Mouse (Mus musculus) adrenal gland, postnatal 10 days (tissue): Measurements from ENCODE around the gene Prr27. TPM values are rescaled to one million over a fixed set of nuclear protein-coding genes. Genes with fewer than 3 reads are reported as not detected.

Experiments used
- DNase-seq: peaks from one replicate; pipeline ENCODE4 v3.0.0; 2021; ENCODE audit warnings: mixed read lengths
- long read RNA-seq, 2 experiments: library from polyadenylated mRNA; stranded (forward); transcript quantifications; one replicate each; pipeline ENCODE4 v2.0.0; 2021
- total RNA-seq, 2 experiments: library from RNA; stranded (reverse); gene quantifications; 2 replicates each; pipeline ENCODE4 v1.2.3; 2021

Gene Prr27
- total RNA-seq, result not detected
- long read RNA-seq, experiment 1, result 0 reads
- long read RNA-seq, experiment 2, result 0 reads

GRCm38 (mm10) chr5:87825386-87825785, at the start of gene Prr27:
Gene Prr27, plus strand, starts transcription at chr5:87825686.
- DNase-seq, result no peak

GRCm38 (mm10) chr5:87782731-87783130, 42.8 kb upstream of the Prr27 start:
- no peak for DNase-seq

GRCm38 (mm10) chr5:87807782-87808181, 17.7 kb upstream of the Prr27 start, which contains the start of gene Csn1s2b:
Gene Csn1s2b, plus strand, starts transcription at chr5:87808082.
- no peak for DNase-seq

- no peak for DNase-seq
Observed at GRCm38 (mm10) chr5:87809253-87809652, 16.2 kb upstream of the Prr27 start.

- no peak for DNase-seq
Observed at GRCm38 (mm10) chr5:87855136-87855716, 29.7 kb downstream of the Prr27 start.

- peak; percentile 13 for DNase-seq
Observed at GRCm38 (mm10) chr5:87870084-87870483, 44.6 kb downstream of the Prr27 start.

GRCm38 (mm10) chr5:87871423-87871822, 45.9 kb downstream of the Prr27 start:
- DNase-seq, result peak; percentile 14

GRCm38 (mm10) chr5:87884729-87885128, 59.2 kb downstream of the Prr27 start, which contains the start of gene Odam:
Gene Odam, plus strand, starts transcription at chr5:87885029.
- no peak for DNase-seq

Other genes starting within 250 kb of the Prr27 start
- under 1 TPM in 1 of 2 experiments, not detected in 1; 0.84 TPM for gene Sult1e1, start 234.1 kb upstream of the Prr27 start, total RNA-seq
- gene Csn1s1, start 159.5 kb upstream of the Prr27 start, total RNA-seq, result not detected
- not detected for gene Csn2, start 126.1 kb upstream of the Prr27 start, total RNA-seq
- gene Csn1s2a, start 51.1 kb upstream of the Prr27 start, total RNA-seq, result not detected
- not detected for gene Csn1s2b, start 17.6 kb upstream of the Prr27 start, total RNA-seq
- not detected for gene Odam, start 59.3 kb downstream of the Prr27 start, total RNA-seq
- not detected for gene Csn3, start 99.9 kb downstream of the Prr27 start, total RNA-seq
- not detected for gene 2310003L06Rik, start 143.8 kb downstream of the Prr27 start, total RNA-seq
- gene Gm28434, start 143.8 kb downstream of the Prr27 start, total RNA-seq, result not detected
- not detected for gene Cabs1, start 153.8 kb downstream of the Prr27 start, total RNA-seq
- not detected for gene Smr3a, start 176.9 kb downstream of the Prr27 start, total RNA-seq